Mouse (Mus musculus) heart, embryonic 14.5 days (tissue): ENCODE results near the gene Tmem150a. TPM values are rescaled to one million over a fixed set of nuclear protein-coding genes. Genes with fewer than 3 reads are reported as not detected.

Experiments
- ATAC-seq: fragments of 200-750 bp; cut with Nextera tagmentation; 2 replicates; pipeline ENCODE4 v1.8.0; 2017; ENCODE audit warnings: low read depth, moderate TSS enrichment; ENCODE audit not compliant: insufficient number of reproducible peaks, insufficient read depth, low FRiP score
- H3K27ac ChIP-seq, 2 experiments: fragments of 200-500 bp in 1 of 2; fragments of 300-500 bp in 1 of 2; sonication (generic) in 1 of 2; replicated peaks in 1 of 2; 2 replicates each; pipeline ENCODE4 v1.5.1; 2012 to 2014; ENCODE audit warnings: low read depth in 2 of 2, low read length in 2 of 2, control low read depth in 1 of 2, mild to moderate bottlenecking in 1 of 2, mixed read lengths in 1 of 2; ENCODE audit not compliant: control insufficient read depth in 1 of 2, insufficient read depth in 1 of 2
- H3K27me3 ChIP-seq: fragments of 300-500 bp; sonication (generic); 2 replicates; pipeline ENCODE4 v1.6.1; 2014; ENCODE audit warnings: mild to moderate bottlenecking, low read length, control low read depth; ENCODE audit not compliant: control insufficient read depth, insufficient read depth
- H3K36me3 ChIP-seq: fragments of 300-500 bp; sonication (generic); 2 replicates; pipeline ENCODE4 v1.6.1; 2014; ENCODE audit warnings: mild to moderate bottlenecking, control low read depth, low read length, mixed read lengths; ENCODE audit not compliant: control insufficient read depth, insufficient read depth
- H3K4me1 ChIP-seq, 2 experiments: fragments of 200-500 bp in 1 of 2; fragments of 300-500 bp in 1 of 2; sonication (generic) in 1 of 2; 2 replicates each; pipeline ENCODE4 v1.6.1; 2012 to 2014; ENCODE audit warnings: low read length in 2 of 2, control low read depth in 1 of 2, mixed read lengths in 1 of 2; ENCODE audit not compliant: control insufficient read depth in 2 of 2, insufficient read depth in 2 of 2
- H3K4me2 ChIP-seq: fragments of 300-500 bp; sonication (generic); 2 replicates; pipeline ENCODE4 v1.6.1; 2014; ENCODE audit warnings: mild to moderate bottlenecking, low read length
- H3K4me3 ChIP-seq, 2 experiments: fragments of 200-500 bp in 1 of 2; fragments of 300-500 bp in 1 of 2; sonication (generic) in 1 of 2; 2 replicates each; pipeline ENCODE4 v1.5.1; 2012 to 2014; ENCODE audit warnings: low read length in 2 of 2, mild to moderate bottlenecking in 2 of 2, control low read depth in 1 of 2, low read depth in 1 of 2, moderate library complexity in 1 of 2; ENCODE audit not compliant: control insufficient read depth in 1 of 2, insufficient read depth in 1 of 2
- H3K9ac ChIP-seq: fragments of 300-500 bp; sonication (generic); 2 replicates; pipeline ENCODE4 v1.6.1; 2014; ENCODE audit warnings: mild to moderate bottlenecking, low read length
- H3K9me3 ChIP-seq: fragments of 300-500 bp; sonication (generic); 2 replicates; pipeline ENCODE4 v1.6.1; 2016; ENCODE audit warnings: low read length, control low read depth; ENCODE audit not compliant: control insufficient read depth
- WGBS: fragments of 180-500 bp; shearing (Covaris S2); extraction: QIAGEN DNeasy Blood & Tissue Kit; methylation state at CpG from one replicate; pipeline ENCODE4 v1.1.7; 2014; 5-methylcytosine and 5-hydroxymethylcytosine counted together
- polyA plus RNA-seq: library from polyadenylated mRNA; unstranded; fragments of >200 nt; fragmentation: Nextera tagmentation; extraction: Ambion mirVana; gene quantifications from 2 replicates; pipeline ENCODE4 v1.2.1, GENCODE M21; 2014

Tmem150a gene
- polyA plus RNA-seq, 1 experiment from 2014 or later = 14.4 TPM

DNA sequence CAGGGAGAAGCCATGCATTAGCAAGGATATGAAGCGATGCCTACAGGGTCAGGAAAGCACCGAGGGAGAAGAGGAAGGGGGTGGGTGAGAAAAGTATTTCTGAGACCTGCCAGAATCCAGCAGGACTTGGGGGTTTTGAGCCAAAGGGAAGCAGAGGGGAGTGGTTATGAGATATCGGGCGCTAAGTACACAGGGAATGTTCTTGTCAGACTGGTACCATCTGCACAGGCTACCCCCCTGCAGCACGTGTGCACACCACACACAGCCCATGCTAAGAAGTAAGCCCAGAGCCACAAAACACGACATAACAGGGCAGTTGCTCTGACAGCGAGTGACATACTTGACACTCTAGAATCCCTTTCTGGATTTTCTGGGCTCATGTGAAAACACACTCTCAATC is 19.0 kb downstream of the Tmem150a start:
- Histone ChIP-seq H3K4me2 (no peak overlapping the region), H3K4me1 (peaks cover 23 to 28% of the 10 kb centered on the region in 2 experiments), H3K4me3 (no peak overlapping the region), H3K9me3 (no peaks in the 10 kb centered on the region), H3K9ac (no peak overlapping the region), H3K27me3 (no peaks in the 10 kb centered on the region), H3K27ac (peak overlapping the region; percentile 61 to 82), H3K36me3 (peaks cover 1% of the 10 kb centered on the region)
- WGBS = 50% methylated on average over 7 of the region's 7 CpGs
- 0 out of 2 replicates have a peak, but pooled peaks have one; percentile 54 for ATAC-seq

DNA sequence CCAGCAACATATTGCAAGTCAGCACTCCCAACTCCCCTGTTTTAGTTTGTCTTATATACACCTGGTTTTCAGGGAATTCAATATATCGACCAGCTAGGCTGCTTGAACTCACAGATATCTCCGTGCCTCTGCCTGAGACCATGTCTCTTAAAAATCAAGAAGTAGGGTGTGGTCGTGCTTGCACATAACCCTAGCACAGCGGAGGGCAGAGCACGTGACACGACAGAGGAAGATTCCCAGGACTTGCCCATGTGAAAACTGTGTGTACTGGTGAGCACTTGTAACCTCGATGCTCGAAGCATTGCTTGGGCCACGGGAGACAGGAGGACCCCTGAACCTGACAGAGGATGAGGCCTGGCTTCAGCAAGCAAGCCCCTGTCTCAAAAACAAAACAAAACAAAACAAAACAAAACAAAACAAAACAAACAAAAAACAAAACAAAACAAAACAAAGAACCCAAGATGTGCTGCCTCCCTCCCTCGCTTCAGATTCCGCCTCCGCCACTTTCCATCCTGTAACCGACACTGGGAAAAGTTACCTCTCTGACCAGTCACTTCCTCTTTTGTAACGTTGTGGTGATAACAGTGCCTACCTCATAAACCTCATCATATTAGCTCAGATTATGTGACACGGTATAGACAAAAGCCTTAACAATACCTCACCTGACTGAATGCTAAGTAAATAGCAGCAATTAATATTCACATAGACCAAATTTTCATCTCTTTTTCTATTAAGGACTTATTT is 19.7 kb downstream of the Tmem150a start:
- Histone ChIP-seq H3K27ac (peak overlapping the region; percentile 2 to 82; a peak in 2 of 4 replicates), H3K4me2 (no peak overlapping the region), H3K36me3 (no peaks in the 10 kb centered on the region), H3K4me1 (peaks cover 23 to 25% of the 10 kb centered on the region in 2 experiments), H3K9ac (no peak overlapping the region), H3K9me3 (no peaks in the 10 kb centered on the region), H3K27me3 (no peaks in the 10 kb centered on the region), H3K4me3 (no peak overlapping the region)
- no peak for ATAC-seq
- WGBS = 71% methylated on average over 15 of the region's 15 CpGs

DNA sequence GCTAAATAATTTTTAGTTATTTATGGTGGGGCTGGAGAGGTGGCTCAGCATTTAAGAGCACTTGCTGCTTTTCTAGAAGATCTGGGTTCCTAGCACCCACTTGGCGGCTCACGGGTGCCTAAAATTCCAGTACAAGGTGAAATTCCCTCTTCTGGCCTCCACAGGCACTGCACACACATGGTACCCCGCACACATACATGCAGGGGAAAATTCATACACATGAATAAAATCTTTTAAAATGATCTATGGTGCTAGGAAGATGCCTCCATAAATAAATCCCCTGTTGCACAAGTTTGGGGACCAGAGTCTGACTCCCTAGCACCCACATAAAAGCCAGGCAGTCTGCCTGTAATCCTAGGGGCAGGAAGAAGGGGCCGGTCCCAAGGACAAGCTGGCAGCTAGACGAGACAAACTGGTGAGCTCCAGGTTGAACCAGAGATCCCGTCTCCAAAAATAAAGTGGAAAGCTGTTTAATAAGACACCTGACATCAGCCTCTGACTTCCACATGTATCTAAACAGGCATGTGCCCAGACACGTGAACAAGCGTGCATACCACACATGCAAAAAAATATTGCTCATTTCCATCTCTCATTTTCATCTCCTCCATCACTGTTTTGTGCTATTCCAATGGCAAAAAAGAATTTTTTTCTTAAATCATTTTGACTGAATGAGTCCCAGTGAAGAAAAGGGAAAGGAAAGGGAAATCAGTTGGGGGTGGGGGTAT is 23.4 kb downstream of the Tmem150a start:
- Histone ChIP-seq H3K4me3 (peak overlapping the region in 1 of 2 experiments; percentile 65; a peak in 2 of 4 replicates), H3K9me3 (no peaks in the 10 kb centered on the region), H3K36me3 (no peaks in the 10 kb centered on the region), H3K9ac (peak overlapping the region; percentile 77; the same call in 1 of the 2 replicates), H3K4me2 (peak overlapping the region; percentile 68), H3K4me1 (peaks cover 9 to 10% of the 10 kb centered on the region in 2 experiments; a peak in 3 of 4 replicates), H3K27me3 (no peaks in the 10 kb centered on the region), H3K27ac (peak overlapping the region in 1 of 2 experiments; percentile 85; a peak in 1 of 4 replicates)
- WGBS = 81% methylated on average over 8 of the region's 8 CpGs
- ATAC-seq = no peak

DNA sequence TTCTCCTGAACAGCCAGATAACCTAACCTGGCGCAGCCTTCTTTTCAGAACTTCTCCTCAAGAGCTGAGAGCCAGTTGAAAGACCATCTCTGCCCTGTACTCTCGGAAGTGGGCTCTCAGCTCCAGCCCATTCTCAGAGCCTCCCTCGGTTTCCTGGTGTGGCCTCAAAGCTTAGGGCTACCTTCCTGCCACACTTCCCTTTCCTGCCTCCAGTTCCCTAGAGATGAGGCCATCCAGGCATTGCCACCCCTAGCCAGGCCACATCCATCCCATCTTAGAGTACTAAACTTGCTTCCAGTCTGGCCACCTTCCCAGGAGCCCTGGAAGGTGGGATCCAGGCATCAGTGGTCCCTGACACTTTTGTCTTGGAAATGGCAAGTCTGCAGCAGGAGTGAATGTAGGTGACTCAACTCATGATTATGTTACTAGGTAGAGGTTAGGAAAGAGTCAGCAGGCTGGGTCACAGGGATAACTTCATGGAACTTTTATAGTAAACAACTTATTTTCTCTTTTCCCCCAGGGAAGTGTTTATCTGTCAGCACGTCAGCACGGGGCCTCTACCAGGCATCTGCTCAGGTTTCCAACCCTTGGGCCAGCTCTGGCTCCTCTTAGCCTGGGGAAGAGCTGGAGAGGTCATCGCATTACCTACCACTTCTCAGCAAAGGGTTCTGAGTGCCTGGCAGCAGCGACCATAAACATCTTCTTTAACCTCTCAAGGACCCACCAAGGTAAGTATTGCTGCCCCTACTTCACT is 24.3 kb downstream of the Tmem150a start:
- Histone ChIP-seq H3K27me3 (no peaks in the 10 kb centered on the region), H3K4me3 (peak overlapping the region; percentile 65 to 91), H3K27ac (peak overlapping the region; percentile 85 to 94), H3K4me2 (peak overlapping the region; percentile 68), H3K9me3 (no peaks in the 10 kb centered on the region), H3K36me3 (peaks cover 4% of the 10 kb centered on the region; the same call in 1 of the 2 replicates), H3K9ac (peak overlapping the region; percentile 77), H3K4me1 (peaks cover 3 to 4% of the 10 kb centered on the region in 2 experiments; a peak in 2 of 4 replicates)
- ATAC-seq = 0 out of 2 replicates have a peak, but pooled peaks have one; percentile 1
- WGBS = 38% methylated on average over 7 of the region's 7 CpGs

DNA sequence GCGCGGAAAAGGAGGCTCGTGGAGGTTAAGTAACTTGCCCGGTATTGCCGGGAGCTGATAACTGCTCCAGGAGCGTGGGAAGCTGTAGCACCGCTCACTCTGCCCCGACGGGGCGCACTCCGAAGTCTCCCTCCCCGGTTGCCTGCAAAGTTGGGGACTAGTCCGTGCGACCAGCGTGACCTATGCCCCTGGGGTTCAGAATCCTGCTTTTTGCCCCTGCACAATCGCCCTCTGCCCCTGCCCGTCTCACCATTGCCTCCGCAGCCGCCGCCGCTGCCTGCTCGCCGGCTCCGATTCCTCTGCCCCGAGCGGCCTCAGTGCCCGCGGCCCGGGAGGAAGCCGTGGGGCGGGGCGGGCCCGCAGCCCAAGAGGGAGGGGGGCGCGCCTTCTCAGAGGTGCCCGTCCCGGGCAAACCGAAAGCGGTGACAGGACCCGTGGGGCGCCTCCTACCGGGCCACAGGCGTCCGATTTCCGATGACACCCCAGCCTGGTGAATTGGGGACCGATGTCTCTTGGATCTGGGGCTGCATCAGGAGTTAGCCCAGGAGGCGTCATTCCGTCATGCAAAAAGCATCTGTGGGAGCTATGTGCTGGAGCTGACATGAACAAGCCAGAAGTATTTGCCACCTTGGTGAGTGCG is 25.0 kb downstream of the Tmem150a start, which contains the start of gene Vamp5:
Gene Vamp5 (minus strand): TSS at position 338 of the 640 bp plus-strand sequence.
- Histone ChIP-seq H3K9me3 (no peaks in the 10 kb centered on the region), H3K27ac (peak within 1 kb of the TSS; percentile 85 to 94), H3K9ac (peak within 1 kb of the TSS; percentile 77), H3K4me1 (peaks cover 3 to 4% of the 10 kb centered on the region in 2 experiments; a peak in 2 of 4 replicates), H3K4me2 (peak within 1 kb of the TSS; percentile 68), H3K27me3 (no peaks in the 10 kb centered on the region), H3K36me3 (peaks cover 11% of the 10 kb centered on the region), H3K4me3 (peak within 1 kb of the TSS; percentile 65 to 91)
- peak; percentile 80 for ATAC-seq
- 1% methylated on average over 48 of the region's 49 CpGs for WGBS

DNA sequence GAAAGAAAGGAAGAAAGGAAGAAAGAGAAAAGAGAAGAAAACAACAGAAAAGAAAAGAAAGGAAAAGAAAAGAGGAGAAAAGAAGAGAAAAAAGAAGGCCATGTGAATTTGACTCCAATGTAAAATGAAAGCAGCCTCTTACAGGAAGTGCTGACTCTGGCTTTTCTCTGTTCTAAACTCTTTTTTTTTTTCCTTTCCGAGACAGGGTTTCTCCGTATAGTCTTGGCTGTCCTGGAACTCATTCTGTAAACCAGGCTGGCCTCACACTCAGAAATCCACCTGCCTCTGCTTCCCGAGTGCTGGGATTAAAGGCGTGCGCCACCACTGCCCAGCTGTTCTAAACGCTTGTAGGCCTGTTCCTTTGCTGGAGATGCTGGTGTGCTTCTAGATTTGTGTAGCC is 27.2 kb downstream of the Tmem150a start:
- ATAC-seq = no peak
- WGBS = 75% methylated on average over 6 of the region's 6 CpGs
- Histone ChIP-seq H3K9ac (no peak overlapping the region), H3K4me3 (no peak overlapping the region), H3K9me3 (no peaks in the 10 kb centered on the region), H3K36me3 (peaks cover 28% of the 10 kb centered on the region), H3K4me2 (no peak overlapping the region), H3K4me1 (peaks cover 3 to 4% of the 10 kb centered on the region in 2 experiments; a peak in 2 of 4 replicates), H3K27me3 (no peaks in the 10 kb centered on the region), H3K27ac (no peak overlapping the region)
